Mouse (Mus musculus): Measurements from ENCODE around the gene Ciart. TPM values are rescaled to one million over a fixed set of nuclear protein-coding genes. Genes with fewer than 3 reads are reported as not detected.
"Not testable (repeated sequence)": the region's sequence is repeated elsewhere in the genome, so short reads cannot be mapped to it uniquely, and the experiment has no call there.

Ciart gene
- polyA plus RNA-seq, 1 experiment = 7.6 TPM

DNA sequence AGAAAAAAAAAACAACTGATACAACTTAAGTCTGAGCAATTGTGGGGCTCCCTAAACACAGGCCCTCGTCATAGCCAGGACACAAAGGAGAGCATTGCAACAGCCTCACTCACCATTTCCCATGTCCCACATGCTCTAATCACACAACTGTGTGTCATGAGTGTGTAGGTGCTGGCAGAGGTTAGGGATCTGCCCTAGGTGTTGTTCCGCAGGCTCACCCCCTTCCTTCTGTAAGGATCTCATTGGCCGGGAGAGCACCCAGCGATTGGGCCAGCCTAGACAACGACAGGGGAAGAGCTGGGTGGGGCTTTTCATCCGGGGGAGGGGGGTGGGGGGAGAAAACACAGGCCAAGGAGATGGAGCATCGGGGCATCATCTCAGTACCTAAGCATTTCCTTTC lies 18.5 kb downstream of the Ciart start:
- TF ChIP-seq EP300 (IDR thresholded peaks at IDR 0.05; ENCODE audit: insufficient read depth, low read depth, low read length) = no peak
- peak; percentile 37 for TF ChIP-seq POLR2A (IDR thresholded peaks at IDR 0.05; ENCODE audit: insufficient read depth, low read length)
- TF ChIP-seq CTCF (IDR thresholded peaks at IDR 0.05; ENCODE audit: low read depth, low read length) = no peak
- H3K9ac ChIP-seq (ENCODE audit: low read depth, poor library complexity, severe bottlenecking) = peak overlapping the region; percentile 25; the same call in 1 of the 2 replicates
- peak overlapping the region; percentile 75 for H3K27ac ChIP-seq (ENCODE audit: insufficient read depth, low read length)
- H3K4me3 ChIP-seq (ENCODE audit: low read depth, low read length) = peak overlapping the region; percentile 49
- peaks cover 4% of the 10 kb centered on the region for H3K4me1 ChIP-seq (ENCODE audit: control insufficient read depth, insufficient read depth, low read length)
- no peaks in the 10 kb centered on the region for H3K27me3 ChIP-seq (ENCODE audit: control insufficient read depth, insufficient read depth, low read length, poor library complexity, severe bottlenecking)
- no peaks in the 10 kb centered on the region for H3K9me3 ChIP-seq (replicated peaks; ENCODE audit: control insufficient read depth, insufficient read depth, low read length, poor library complexity, severe bottlenecking)
- H3K36me3 ChIP-seq (ENCODE audit: control insufficient read depth, insufficient read depth, low read length, poor library complexity, severe bottlenecking) = no peaks in the 10 kb centered on the region

GRCm38 (mm10) chr3:95861796-95862195 lies 20.3 kb downstream of the Ciart start:
- Histone ChIP-seq H3K4me1 (ENCODE audit: control insufficient read depth, insufficient read depth, low read length) (peaks cover 4% of the 10 kb centered on the region), H3K27ac (ENCODE audit: insufficient read depth, low read length) (no peak overlapping the region), H3K9ac (ENCODE audit: low read depth, poor library complexity, severe bottlenecking) (no peak overlapping the region), H3K27me3 (ENCODE audit: control insufficient read depth, insufficient read depth, low read length, poor library complexity, severe bottlenecking) (no peaks in the 10 kb centered on the region), H3K9me3 (replicated peaks; ENCODE audit: control insufficient read depth, insufficient read depth, low read length, poor library complexity, severe bottlenecking) (no peaks in the 10 kb centered on the region), H3K36me3 (ENCODE audit: control insufficient read depth, insufficient read depth, low read length, poor library complexity, severe bottlenecking) (no peaks in the 10 kb centered on the region), H3K4me3 (ENCODE audit: low read depth, low read length) (no peak overlapping the region)
- TF ChIP-seq POLR2A (IDR thresholded peaks at IDR 0.05; ENCODE audit: insufficient read depth, low read length) (no peak), CTCF (IDR thresholded peaks at IDR 0.05; ENCODE audit: low read depth, low read length) (peak; percentile 8)

- no peaks in the 10 kb centered on the region for H3K9me3 ChIP-seq (replicated peaks; ENCODE audit: control insufficient read depth, insufficient read depth, low read length, poor library complexity, severe bottlenecking)
- H3K36me3 ChIP-seq (ENCODE audit: control insufficient read depth, insufficient read depth, low read length, poor library complexity, severe bottlenecking) = no peaks in the 10 kb centered on the region
- H3K4me3 ChIP-seq (ENCODE audit: low read depth, low read length) = no peak overlapping the region
- no peak overlapping the region for H3K27ac ChIP-seq (ENCODE audit: insufficient read depth, low read length)
- H3K27me3 ChIP-seq (ENCODE audit: control insufficient read depth, insufficient read depth, low read length, poor library complexity, severe bottlenecking) = no peaks in the 10 kb centered on the region
- H3K9ac ChIP-seq (ENCODE audit: low read depth, poor library complexity, severe bottlenecking) = no peak overlapping the region
- TF ChIP-seq CTCF (IDR thresholded peaks at IDR 0.05; ENCODE audit: low read depth, low read length) (peak; percentile 9), EP300 (IDR thresholded peaks at IDR 0.05; ENCODE audit: insufficient read depth, low read depth, low read length) (no peak)
- peaks cover 4% of the 10 kb centered on the region for H3K4me1 ChIP-seq (ENCODE audit: control insufficient read depth, insufficient read depth, low read length)
These were observed 20.8 kb downstream of the Ciart start for GRCm38 (mm10) chr3:95861216-95861615.

GRCm38 (mm10) chr3:95860323-95860722 lies 21.7 kb downstream of the Ciart start:
- Histone ChIP-seq H3K9ac (ENCODE audit: low read depth, poor library complexity, severe bottlenecking) (no peak overlapping the region), H3K4me1 (ENCODE audit: control insufficient read depth, insufficient read depth, low read length) (peaks cover 3% of the 10 kb centered on the region), H3K9me3 (replicated peaks; ENCODE audit: control insufficient read depth, insufficient read depth, low read length, poor library complexity, severe bottlenecking) (no peaks in the 10 kb centered on the region), H3K36me3 (ENCODE audit: control insufficient read depth, insufficient read depth, low read length, poor library complexity, severe bottlenecking) (no peaks in the 10 kb centered on the region), H3K27me3 (ENCODE audit: control insufficient read depth, insufficient read depth, low read length, poor library complexity, severe bottlenecking) (no peaks in the 10 kb centered on the region), H3K27ac (ENCODE audit: insufficient read depth, low read length) (no peak overlapping the region), H3K4me3 (ENCODE audit: low read depth, low read length) (no peak overlapping the region)
- TF ChIP-seq POLR2A (IDR thresholded peaks at IDR 0.05; ENCODE audit: insufficient read depth, low read length) (no peak), CTCF (IDR thresholded peaks at IDR 0.05; ENCODE audit: low read depth, low read length) (no peak), EP300 (IDR thresholded peaks at IDR 0.05; ENCODE audit: insufficient read depth, low read depth, low read length) (no peak)

DNA sequence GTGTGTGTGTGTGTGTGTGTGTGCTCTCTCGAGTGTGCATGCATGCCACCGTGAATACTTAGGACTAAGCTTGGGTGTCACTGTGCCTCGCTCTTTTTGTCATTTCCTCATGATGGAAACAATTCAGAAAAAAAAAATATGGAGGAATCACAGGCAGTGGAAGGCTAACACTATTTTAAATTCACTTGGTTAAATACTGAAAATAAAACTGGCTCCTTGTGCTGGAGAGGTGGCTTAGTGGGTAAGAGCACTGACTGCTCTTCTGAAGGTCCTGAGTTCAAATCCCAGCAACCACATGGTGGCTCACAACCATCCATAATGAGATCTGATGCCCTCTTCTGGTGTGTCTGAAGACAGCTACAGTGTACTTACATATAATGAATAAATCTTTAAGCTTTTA lies 23.8 kb downstream of the Ciart start:
- H3K27me3 ChIP-seq (ENCODE audit: control insufficient read depth, insufficient read depth, low read length, poor library complexity, severe bottlenecking); H3K4me1 ChIP-seq (ENCODE audit: control insufficient read depth, insufficient read depth, low read length); H3K4me3 ChIP-seq (ENCODE audit: low read depth, low read length); H3K9me3 ChIP-seq (replicated peaks; ENCODE audit: control insufficient read depth, insufficient read depth, low read length, poor library complexity, severe bottlenecking); H3K9ac ChIP-seq (ENCODE audit: low read depth, poor library complexity, severe bottlenecking); H3K27ac ChIP-seq (ENCODE audit: insufficient read depth, low read length); H3K36me3 ChIP-seq (ENCODE audit: control insufficient read depth, insufficient read depth, low read length, poor library complexity, severe bottlenecking): not testable (repeated sequence)

- H3K4me3 ChIP-seq (ENCODE audit: low read depth, low read length); H3K27ac ChIP-seq (ENCODE audit: insufficient read depth, low read length): not testable (repeated sequence)
These were observed 25.0 kb downstream of the Ciart start for GRCm38 (mm10) chr3:95857050-95857449.

GRCm38 (mm10) chr3:95856115-95856514 lies 25.9 kb downstream of the Ciart start:
- Histone ChIP-seq H3K9me3 (replicated peaks; ENCODE audit: control insufficient read depth, insufficient read depth, low read length, poor library complexity, severe bottlenecking) (no peaks in the 10 kb centered on the region), H3K9ac (ENCODE audit: low read depth, poor library complexity, severe bottlenecking) (peak overlapping the region; percentile 93), H3K27ac (ENCODE audit: insufficient read depth, low read length) (peak overlapping the region; percentile 82), H3K27me3 (ENCODE audit: control insufficient read depth, insufficient read depth, low read length, poor library complexity, severe bottlenecking) (no peaks in the 10 kb centered on the region), H3K36me3 (ENCODE audit: control insufficient read depth, insufficient read depth, low read length, poor library complexity, severe bottlenecking) (peaks cover 21% of the 10 kb centered on the region), H3K4me1 (ENCODE audit: control insufficient read depth, insufficient read depth, low read length) (no peaks in the 10 kb centered on the region), H3K4me3 (ENCODE audit: low read depth, low read length) (peak overlapping the region; percentile 42)
- TF ChIP-seq POLR2A (IDR thresholded peaks at IDR 0.05; ENCODE audit: insufficient read depth, low read length) (no peak), EP300 (IDR thresholded peaks at IDR 0.05; ENCODE audit: insufficient read depth, low read depth, low read length) (no peak), CTCF (IDR thresholded peaks at IDR 0.05; ENCODE audit: low read depth, low read length) (no peak)

More at GRCm38 (mm10) chr3:95857050-95857449, 25.0 kb downstream of the Ciart start:
- not testable (repeated sequence) for H3K4me1 ChIP-seq (ENCODE audit: control insufficient read depth, insufficient read depth, low read length); H3K9ac ChIP-seq (ENCODE audit: low read depth, poor library complexity, severe bottlenecking); H3K9me3 ChIP-seq (replicated peaks; ENCODE audit: control insufficient read depth, insufficient read depth, low read length, poor library complexity, severe bottlenecking); H3K27me3 ChIP-seq (ENCODE audit: control insufficient read depth, insufficient read depth, low read length, poor library complexity, severe bottlenecking)
- peaks cover 13% of the 10 kb centered on the region for H3K36me3 ChIP-seq (ENCODE audit: control insufficient read depth, insufficient read depth, low read length, poor library complexity, severe bottlenecking)

Data from ES-Bruce4 (cell line).